Mouse (Mus musculus) lung, postnatal 0 days (tissue): ENCODE data around the gene Nrxn3. TPM values are rescaled to one million over a fixed set of nuclear protein-coding genes. Genes with fewer than 3 reads are reported as not detected.

Experiments
- ATAC-seq: fragments of 200-750 bp; cut with Nextera tagmentation; 2 replicates; pipeline ENCODE4 v1.8.0; 2017; ENCODE audit warnings: moderate library complexity
- DNase-seq: peaks from one replicate; pipeline ENCODE4 v3.0.0-alpha.2; 2016; ENCODE audit warnings: low spot score
- H3K27ac ChIP-seq: fragments of 300-500 bp; sonication (generic); 2 replicates; pipeline ENCODE4 v1.5.1; 2014; ENCODE audit warnings: antibody characterized with exemption, mild to moderate bottlenecking, low read length, mixed read lengths
- H3K27me3 ChIP-seq: fragments of 300-500 bp; sonication (generic); replicated peaks from 2 replicates; pipeline ENCODE4 v1.6.1; 2014; ENCODE audit warnings: low read length, mixed read lengths; ENCODE audit not compliant: insufficient read depth
- H3K36me3 ChIP-seq: fragments of 300-500 bp; sonication (generic); 2 replicates; pipeline ENCODE4 v1.6.1; 2014; ENCODE audit warnings: low read length, mixed read lengths; ENCODE audit not compliant: insufficient read depth
- H3K4me1 ChIP-seq: fragments of 300-500 bp; sonication (generic); 2 replicates; pipeline ENCODE4 v1.6.1; 2014; ENCODE audit warnings: antibody characterized with exemption, low read depth, low read length, mixed read lengths; ENCODE audit not compliant: insufficient read depth
- H3K4me2 ChIP-seq: fragments of 300-500 bp; sonication (generic); replicated peaks from 2 replicates; pipeline ENCODE4 v1.6.1; 2014; ENCODE audit warnings: low read depth, mild to moderate bottlenecking, low read length, moderate library complexity, mixed read lengths
- H3K4me3 ChIP-seq: fragments of 300-500 bp; sonication (generic); 2 replicates; pipeline ENCODE4 v1.5.1; 2014; ENCODE audit warnings: low read depth, low read length
- H3K9ac ChIP-seq: fragments of 300-500 bp; sonication (generic); replicated peaks from 2 replicates; pipeline ENCODE4 v1.6.1; 2014; ENCODE audit warnings: low read depth, mild to moderate bottlenecking
- H3K9me3 ChIP-seq: fragments of 300-500 bp; sonication (generic); 2 replicates; pipeline ENCODE4 v1.6.1; 2016; ENCODE audit warnings: low read length, mixed read lengths
- CTCF ChIP-seq: IDR thresholded peaks from 2 replicates; pipeline ENCODE4 v1.5.1; 2016; ENCODE audit warnings: antibody characterized with exemption, mild to moderate bottlenecking
- EP300 ChIP-seq: IDR thresholded peaks from 2 replicates; pipeline ENCODE4 v1.6.1; 2016; ENCODE audit warnings: antibody characterized with exemption, mild to moderate bottlenecking, control low read depth
- WGBS: fragments of 180-500 bp; shearing (Covaris S2); extraction: QIAGEN DNeasy Blood & Tissue Kit; methylation state at CpG from one replicate; pipeline ENCODE4 v1.1.7; 2014; 5-methylcytosine and 5-hydroxymethylcytosine counted together
- polyA plus RNA-seq: library from polyadenylated mRNA; unstranded; fragments of >200 nt; fragmentation: Nextera tagmentation; extraction: Ambion mirVana; gene quantifications from 2 replicates; pipeline ENCODE4 v1.2.1, GENCODE M21; 2015

Nrxn3 gene
- polyA plus RNA-seq, 1 experiment from 2014 or later = 2.1 TPM

- 88% methylated on average over 4 of the region's 4 CpGs for WGBS
- Histone ChIP-seq H3K9me3 (no peaks in the 10 kb centered on the region), H3K4me2 (no peak overlapping the region), H3K4me1 (no peaks in the 10 kb centered on the region), H3K27ac (no peak overlapping the region), H3K9ac (no peak overlapping the region), H3K4me3 (no peak overlapping the region), H3K36me3 (no peaks in the 10 kb centered on the region), H3K27me3 (no peaks in the 10 kb centered on the region)
- TF ChIP-seq EP300 (no peak), CTCF (no peak)
- ATAC-seq = no peak
- DNase-seq = no peak
These were observed 203.6 kb downstream of the Nrxn3 start for GRCm38 (mm10) chr12:88926306-88926705.

GRCm38 (mm10) chr12:88931713-88932112 is 209.0 kb downstream of the Nrxn3 start:
- WGBS = 61% methylated on average over 4 of the region's 4 CpGs
- Histone ChIP-seq H3K36me3 (no peaks in the 10 kb centered on the region), H3K9ac (no peak overlapping the region), H3K4me1 (no peaks in the 10 kb centered on the region), H3K27ac (no peak overlapping the region), H3K4me2 (no peak overlapping the region), H3K4me3 (no peak overlapping the region), H3K27me3 (no peaks in the 10 kb centered on the region), H3K9me3 (no peaks in the 10 kb centered on the region)
- TF ChIP-seq CTCF = no peak
- DNase-seq (no peak), ATAC-seq (no peak)

- H3K27ac ChIP-seq = no peak overlapping the region
- no peak for TF ChIP-seq EP300
- no peak for TF ChIP-seq CTCF
- DNase-seq (no peak), ATAC-seq (no peak)
- 70% methylated on average over 2 of the region's 2 CpGs for WGBS
- H3K9me3 ChIP-seq = no peaks in the 10 kb centered on the region
- no peaks in the 10 kb centered on the region for H3K36me3 ChIP-seq
- no peaks in the 10 kb centered on the region for H3K4me1 ChIP-seq
- H3K27me3 ChIP-seq = no peaks in the 10 kb centered on the region
- no peak overlapping the region for H3K4me2 ChIP-seq
- no peak overlapping the region for H3K9ac ChIP-seq
- H3K4me3 ChIP-seq = no peak overlapping the region
These were observed 217.0 kb downstream of the Nrxn3 start for GRCm38 (mm10) chr12:88939679-88940078.

- TF ChIP-seq EP300 (no peak), CTCF (no peak)
- H3K4me1 ChIP-seq = no peaks in the 10 kb centered on the region
- H3K27me3 ChIP-seq = no peaks in the 10 kb centered on the region
- ATAC-seq = no peak
- H3K36me3 ChIP-seq = no peaks in the 10 kb centered on the region
- H3K4me2 ChIP-seq = no peak overlapping the region
- DNase-seq = no peak
- WGBS = 59% methylated on average over 3 of the region's 3 CpGs
- H3K4me3 ChIP-seq = no peak overlapping the region
- no peak overlapping the region for H3K9ac ChIP-seq
- no peaks in the 10 kb centered on the region for H3K9me3 ChIP-seq
- no peak overlapping the region for H3K27ac ChIP-seq
These were observed 222.3 kb downstream of the Nrxn3 start for GRCm38 (mm10) chr12:88944967-88945366.

GRCm38 (mm10) chr12:88949870-88950269 is 227.2 kb downstream of the Nrxn3 start:
- DNase-seq = no peak
- no peak for ATAC-seq
- no peaks in the 10 kb centered on the region for H3K9me3 ChIP-seq
- no peak overlapping the region for H3K4me3 ChIP-seq
- H3K27ac ChIP-seq = no peak overlapping the region
- no peaks in the 10 kb centered on the region for H3K27me3 ChIP-seq
- no peaks in the 10 kb centered on the region for H3K4me1 ChIP-seq
- H3K36me3 ChIP-seq = no peaks in the 10 kb centered on the region
- no peak for TF ChIP-seq EP300
- no peak for TF ChIP-seq CTCF
- 74% methylated on average over 2 of the region's 2 CpGs for WGBS
- no peak overlapping the region for H3K9ac ChIP-seq
- H3K4me2 ChIP-seq = no peak overlapping the region

GRCm38 (mm10) chr12:88952937-88953600 is 230.4 kb downstream of the Nrxn3 start:
- no peaks in the 10 kb centered on the region for H3K9me3 ChIP-seq
- 56% methylated on average over 7 of the region's 7 CpGs for WGBS
- ATAC-seq (no peak), DNase-seq (no peak)
- TF ChIP-seq CTCF (no peak), EP300 (no peak)
- no peaks in the 10 kb centered on the region for H3K27me3 ChIP-seq
- H3K4me2 ChIP-seq = no peak overlapping the region
- no peaks in the 10 kb centered on the region for H3K36me3 ChIP-seq
- H3K4me3 ChIP-seq = no peak overlapping the region
- H3K9ac ChIP-seq = no peak overlapping the region
- no peak overlapping the region for H3K27ac ChIP-seq
- H3K4me1 ChIP-seq = no peaks in the 10 kb centered on the region

- no peak overlapping the region for H3K27ac ChIP-seq
- no peaks in the 10 kb centered on the region for H3K27me3 ChIP-seq
- TF ChIP-seq CTCF (no peak), EP300 (no peak)
- no peak overlapping the region for H3K9ac ChIP-seq
- no peaks in the 10 kb centered on the region for H3K4me1 ChIP-seq
- no peak for ATAC-seq
- no peaks in the 10 kb centered on the region for H3K9me3 ChIP-seq
- H3K4me3 ChIP-seq = no peak overlapping the region
- no peak overlapping the region for H3K4me2 ChIP-seq
- WGBS = 57% methylated on average over 4 of the region's 4 CpGs
- no peaks in the 10 kb centered on the region for H3K36me3 ChIP-seq
- no peak for DNase-seq
These were observed 231.1 kb downstream of the Nrxn3 start for GRCm38 (mm10) chr12:88953801-88954200.
